Mouse (Mus musculus): ENCODE measurements around the gene Mia.

- no peak for TF ChIP-seq POLR2A (IDR thresholded peaks at IDR 0.05; ENCODE audit: low read depth, low read length)
- no peak for TF ChIP-seq CTCF (IDR thresholded peaks at IDR 0.05; ENCODE audit: borderline replicate concordance, insufficient read depth, low read length)
Measured at GRCm38 (mm10) chr7:27131387-27131786, 49.6 kb downstream of the Mia start.
